Mouse (Mus musculus) CH12F3 (cell line): ENCODE results near the gene Zdhhc16.

Experiments
- in situ Hi-C: fragments of 300-500 bp; cut with MboI; formaldehyde crosslinking; loops from 2 replicates; pipeline ENCODE4 v1.14.3; 2020; ENCODE audit warnings: low sequenced_read_pairs

Gene Zdhhc16

DNA sequence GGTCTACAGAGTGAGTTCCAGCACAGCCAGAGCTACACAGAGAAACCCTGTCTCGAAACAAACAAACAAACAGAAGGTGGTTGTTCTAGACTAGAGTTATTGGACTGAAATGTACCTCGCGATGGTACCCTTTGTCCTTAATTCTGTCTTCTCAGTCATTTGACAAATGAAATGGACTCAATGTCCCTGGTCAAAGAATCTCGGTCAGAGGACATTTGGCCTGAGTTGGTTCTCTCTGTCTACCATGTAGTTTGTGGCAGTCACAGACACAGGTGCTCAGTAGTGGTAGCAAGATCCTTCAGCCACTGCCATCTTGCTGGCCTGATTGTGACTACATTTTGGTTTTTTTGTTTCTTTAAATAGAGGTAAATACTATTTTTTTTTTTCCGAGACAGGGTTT lies 52.7 kb downstream of the Zdhhc16 start:
- in situ Hi-C loops = no loop called here

DNA sequence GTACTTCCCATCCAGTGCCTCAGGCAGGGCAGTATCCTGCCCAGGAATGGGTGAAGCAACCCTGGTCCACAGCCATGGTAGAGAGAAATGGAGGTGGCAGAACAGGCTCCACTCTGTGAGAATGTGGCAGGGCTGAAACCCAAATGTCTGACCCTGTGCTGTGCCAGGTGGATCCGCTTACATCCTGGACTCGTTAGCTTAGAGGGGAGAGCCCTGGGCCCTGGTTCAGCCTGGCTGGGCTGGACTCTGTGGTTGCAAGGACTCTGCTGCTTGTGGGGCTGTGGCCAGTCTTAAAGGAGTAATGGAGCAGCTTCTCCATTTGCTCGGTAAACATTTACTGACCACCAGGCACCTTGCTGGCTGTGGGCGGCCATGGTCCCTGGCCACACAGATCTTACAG lies 53.9 kb downstream of the Zdhhc16 start:
- in situ Hi-C loops = no loop called here

DNA sequence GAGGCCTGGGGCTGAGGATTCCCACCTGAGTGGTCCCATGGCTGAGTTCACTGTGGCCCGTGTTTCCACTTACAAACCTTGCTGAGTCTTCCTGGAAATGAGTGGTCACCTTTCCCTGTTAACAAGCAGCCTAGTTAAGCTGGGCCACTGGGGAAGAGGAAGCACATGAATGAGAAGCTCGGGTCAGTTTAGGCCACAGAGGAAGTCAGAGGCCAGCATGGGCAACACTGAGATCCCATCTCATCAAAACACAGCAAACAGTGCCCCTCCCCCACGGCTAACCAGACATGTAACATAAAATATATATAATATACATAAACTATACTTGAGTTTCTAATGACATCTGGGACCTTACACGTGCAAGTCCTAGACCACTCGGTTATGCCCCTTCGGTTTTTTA lies 56.5 kb downstream of the Zdhhc16 start:
- in situ Hi-C loops = no loop called here

DNA sequence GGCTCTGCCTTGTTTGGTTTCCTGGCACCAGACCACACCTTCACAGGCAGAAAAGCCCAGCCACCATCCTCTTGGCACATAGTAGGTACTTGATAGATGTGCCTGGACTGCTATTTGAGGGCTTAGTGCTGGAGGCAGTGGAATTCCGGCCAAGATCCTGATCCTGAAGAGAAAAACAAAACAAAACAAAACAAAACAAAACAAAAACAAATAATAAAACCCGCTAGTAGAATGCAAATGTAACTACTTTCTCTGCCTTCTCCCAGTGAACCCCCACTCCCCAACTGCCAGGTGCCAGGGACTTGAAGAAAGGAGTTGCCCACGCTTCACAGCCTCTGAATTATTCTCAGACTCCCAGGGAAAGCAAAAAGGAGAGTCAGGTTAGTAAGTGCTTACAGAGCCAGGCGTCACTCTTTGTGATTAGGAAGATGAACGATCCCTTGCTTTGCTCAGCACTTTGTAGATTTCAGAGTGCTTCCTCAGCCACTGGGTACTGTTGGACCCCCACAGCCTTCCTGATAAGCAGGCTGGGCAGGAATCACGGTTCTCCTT lies 58.7 kb downstream of the Zdhhc16 start:
- in situ Hi-C loops = no loop called here

DNA sequence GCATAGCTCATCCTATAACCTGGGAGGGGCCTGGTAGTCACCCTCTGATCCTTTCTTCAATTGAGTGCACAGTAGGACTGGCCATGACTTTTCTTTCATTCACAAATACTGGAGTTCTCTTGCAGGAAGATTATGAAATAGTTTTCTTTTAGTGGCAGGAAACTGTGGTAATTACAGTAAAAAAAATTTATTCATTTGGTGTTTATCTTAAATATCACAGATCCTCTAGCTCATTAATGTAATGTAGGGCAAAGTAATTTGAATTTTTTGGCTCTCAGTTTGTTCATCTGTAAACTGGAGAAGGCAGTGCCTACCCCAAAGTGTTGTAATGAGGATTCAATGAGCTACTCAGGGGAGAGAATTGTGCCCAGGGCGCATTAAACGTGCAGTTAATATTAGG lies 59.7 kb downstream of the Zdhhc16 start:
- in situ Hi-C loops = no loop called here

DNA sequence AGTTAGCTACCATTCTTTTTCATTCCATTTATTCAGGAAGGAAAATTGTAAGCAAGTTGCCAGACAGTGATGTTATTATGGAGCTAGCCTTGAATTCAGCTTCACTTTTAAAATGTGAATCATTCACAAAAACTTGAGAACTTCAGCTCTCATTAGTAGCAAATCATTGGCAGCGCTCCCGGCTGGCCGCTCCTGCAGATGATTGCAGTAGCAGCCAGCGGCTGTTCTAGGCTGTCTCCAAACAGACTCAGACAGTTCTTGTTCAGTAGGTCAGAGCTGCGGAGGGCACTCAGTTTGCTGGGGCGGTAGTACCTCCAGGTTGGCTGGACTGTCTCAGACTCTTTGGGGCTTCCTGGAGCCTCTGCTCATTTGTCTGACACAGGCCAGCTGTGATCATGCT lies 60.2 kb downstream of the Zdhhc16 start:
- in situ Hi-C loops = no loop called here
